Mouse (Mus musculus): ENCODE results near the gene Fhod1.
"Not testable (repeated sequence)": the region's sequence is repeated elsewhere in the genome, so short reads cannot be mapped to it uniquely, and the experiment has no call there.

The Fhod1 gene

DNA sequence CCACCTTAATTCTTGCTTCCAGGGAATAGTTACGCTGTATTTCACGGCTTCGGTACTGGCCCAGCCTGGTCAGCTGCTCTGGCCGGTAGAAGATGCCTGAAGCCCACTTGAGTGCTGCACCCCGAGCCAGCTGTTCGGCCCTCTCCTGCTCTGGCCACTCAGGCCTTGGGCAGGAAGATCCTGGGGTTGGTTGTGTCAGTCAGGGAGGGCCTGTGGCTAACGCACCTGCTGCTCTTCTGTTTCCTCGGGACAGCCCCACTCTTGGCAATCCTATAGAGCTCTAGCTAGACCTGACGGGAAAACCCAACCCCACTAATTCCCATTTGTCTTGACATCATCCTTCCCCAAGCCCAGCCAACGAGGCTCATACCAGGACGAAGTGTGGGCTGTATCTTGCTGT, 52.5 kb downstream of the Fhod1 start:
- DNase-seq (ENCODE audit: low spot score): no peak

DNA sequence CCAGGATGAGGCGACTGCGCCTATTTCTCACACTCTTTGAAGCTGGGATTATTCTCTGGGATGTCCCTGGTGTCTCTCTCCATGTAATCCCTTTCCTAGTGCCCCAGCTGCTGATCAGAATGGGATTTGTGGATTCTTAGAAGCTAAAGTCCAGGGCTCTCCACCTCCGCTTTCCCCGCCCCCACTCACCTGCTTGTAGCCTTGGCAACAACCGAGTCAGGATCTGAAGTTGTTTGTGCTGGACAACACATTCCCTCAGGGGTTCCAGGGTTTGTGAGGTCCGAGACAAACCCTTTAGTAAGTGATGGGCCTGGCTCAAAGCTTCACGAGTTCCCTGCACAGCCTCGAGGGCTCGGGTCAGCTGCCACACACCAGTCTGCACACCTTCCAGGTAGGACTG, 53.0 kb downstream of the Fhod1 start:
- DNase-seq (ENCODE audit: low spot score): no peak

DNA sequence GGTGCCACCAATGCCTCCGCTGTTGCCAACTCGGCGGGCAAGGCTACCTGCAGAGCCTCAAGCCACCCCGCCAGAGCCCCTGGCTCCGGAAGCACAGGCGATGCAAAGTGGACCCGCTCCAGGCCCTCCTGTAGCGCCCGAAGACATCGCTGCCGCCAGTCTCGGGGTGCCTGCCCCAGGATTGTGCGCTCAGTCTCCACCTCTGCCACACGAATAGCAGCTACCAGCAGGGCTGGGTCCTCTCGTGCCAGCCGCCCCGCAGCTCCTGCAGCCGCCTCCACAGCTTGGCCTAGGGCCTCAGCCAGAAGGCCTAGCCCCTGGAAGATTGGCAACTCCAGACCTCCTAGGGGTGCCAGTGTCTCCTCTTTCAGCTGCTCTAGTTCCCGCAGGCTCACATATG, 54.3 kb downstream of the Fhod1 start:
- DNase-seq (ENCODE audit: low spot score): no peak

DNA sequence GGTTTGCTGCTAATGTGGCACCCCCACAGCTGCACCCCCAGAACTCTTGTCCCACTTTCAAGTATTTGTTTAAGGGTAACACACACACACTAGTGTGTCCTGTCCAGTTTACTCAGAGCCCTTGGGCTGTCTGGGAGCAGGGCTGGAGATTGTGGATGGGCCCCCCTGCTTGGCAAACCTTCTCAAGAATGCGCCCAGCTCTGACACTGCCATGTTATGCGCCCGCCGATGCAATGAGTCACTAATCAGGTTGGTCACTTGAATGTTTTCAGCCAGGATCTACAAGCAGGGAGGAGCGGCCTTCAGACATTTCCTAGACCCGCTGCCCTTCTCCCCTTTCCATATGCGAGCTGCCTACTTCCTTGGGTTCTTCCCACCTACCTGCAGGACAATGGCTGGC, 55.3 kb downstream of the Fhod1 start:
- DNase-seq (ENCODE audit: low spot score): no peak

DNA sequence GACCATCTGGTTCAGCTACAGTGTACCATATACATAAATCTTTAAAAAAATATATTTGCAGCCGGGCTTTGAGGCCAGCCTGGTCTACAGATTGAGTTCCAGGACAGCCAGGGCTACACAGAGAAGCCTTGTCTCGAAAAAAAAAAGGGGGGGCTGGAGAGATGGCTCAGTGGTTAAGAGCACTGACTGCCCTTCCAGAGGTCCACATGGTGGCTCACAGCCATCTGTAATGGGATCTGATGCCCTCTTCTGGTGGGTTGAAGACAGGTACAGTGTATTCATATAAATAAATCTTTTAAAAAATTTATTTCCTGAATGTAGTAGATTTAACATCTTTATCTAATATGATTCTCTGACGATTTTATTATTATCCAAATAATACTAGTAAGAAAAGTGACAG, 56.0 kb downstream of the Fhod1 start:
- DNase-seq (ENCODE audit: low spot score): not testable (repeated sequence)

DNA sequence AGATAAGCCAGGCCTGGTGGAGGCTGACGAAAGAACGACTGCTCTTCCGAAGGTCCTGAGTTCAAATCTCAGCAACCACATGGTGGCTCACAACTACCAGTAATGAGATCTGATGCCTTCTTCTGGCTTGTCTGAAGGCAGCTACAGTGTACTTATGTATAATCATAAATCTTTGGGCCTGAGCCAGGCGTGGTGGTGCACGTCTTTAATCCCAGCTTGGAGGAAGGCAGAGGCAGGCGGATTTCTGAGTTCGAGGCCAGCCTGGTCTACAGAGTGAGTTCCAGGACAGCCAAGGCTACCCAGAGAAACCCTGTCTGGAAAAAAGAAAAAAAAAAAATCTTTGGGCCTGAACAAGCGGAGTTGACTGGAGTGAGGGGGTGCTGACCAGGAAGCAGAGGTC, 56.4 kb downstream of the Fhod1 start:
- DNase-seq (ENCODE audit: low spot score): not testable (repeated sequence)

DNA sequence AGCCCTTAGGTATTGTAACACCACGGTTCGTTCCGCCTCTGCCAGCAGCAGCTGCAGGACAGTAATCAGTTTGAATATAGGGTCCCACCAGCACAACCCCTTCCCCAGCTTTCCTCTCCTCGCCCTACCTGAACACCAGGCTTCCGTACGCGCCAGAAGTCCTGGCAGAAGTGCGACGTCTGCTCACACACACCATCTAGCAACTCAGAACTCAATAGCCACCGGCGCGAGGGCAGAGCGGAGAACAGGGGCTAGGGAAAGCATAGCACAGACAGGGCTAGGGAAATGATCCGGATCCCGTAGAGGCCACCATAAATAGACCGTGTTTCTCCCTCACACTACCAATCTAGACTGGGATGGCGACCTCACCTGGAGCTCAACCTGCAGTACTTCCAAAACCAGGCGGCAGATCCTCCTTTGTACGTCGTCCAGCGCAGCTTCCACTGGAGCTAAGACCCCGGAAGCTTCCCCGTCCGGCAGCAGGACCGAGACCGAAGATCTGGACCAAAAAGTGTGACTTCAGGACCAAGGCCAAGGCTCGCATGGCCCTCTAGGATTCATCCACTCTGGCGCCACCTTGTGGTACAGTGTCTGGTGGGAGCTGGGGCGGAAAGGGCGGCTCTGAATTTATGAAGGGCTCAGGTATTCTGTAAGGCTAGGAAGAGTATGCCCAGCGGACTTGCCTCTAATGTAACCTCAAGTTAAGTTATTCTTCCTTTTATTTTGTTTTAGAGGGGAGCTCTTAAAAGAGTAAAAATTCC, 57.0 kb downstream of the Fhod1 start:
- DNase-seq (ENCODE audit: low spot score): peak; percentile 95

DNA sequence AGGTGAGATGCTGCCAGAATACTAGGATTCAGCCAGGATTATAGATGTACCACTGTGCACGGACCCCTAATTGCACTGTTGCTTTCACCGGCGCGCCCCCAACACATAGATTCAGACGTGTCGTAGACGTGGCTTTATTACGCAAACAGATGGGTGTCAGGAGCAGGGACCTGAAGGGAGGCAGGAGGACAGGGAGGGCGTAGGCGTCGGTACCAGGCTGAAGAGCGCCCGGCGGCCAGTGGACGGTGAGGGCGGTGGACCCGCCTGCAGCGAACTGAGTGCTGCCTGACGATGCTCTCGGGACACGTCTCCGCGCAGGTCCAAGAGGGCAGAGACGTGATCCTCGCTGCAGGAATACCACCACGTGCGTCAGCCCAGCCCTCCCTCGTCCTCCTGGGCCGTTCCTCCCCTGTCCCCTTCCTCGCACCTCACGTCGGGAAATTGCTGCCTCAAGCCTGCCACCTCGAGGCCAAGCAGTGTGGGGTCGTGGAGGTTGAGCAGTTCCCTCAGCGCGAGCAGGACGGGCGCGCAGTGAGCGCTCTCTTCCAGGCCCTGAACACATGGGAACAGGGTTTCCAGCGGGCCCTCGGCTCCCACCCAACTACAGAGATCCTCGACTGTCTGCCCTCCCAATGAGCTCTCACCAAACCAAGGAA, 57.8 kb downstream of the Fhod1 start, which contains the start of gene 4931428F04Rik:
Gene 4931428F04Rik (minus strand): TSS at position 60 of the 656 bp plus-strand sequence.
- no peak for DNase-seq (ENCODE audit: low spot score)

DNA sequence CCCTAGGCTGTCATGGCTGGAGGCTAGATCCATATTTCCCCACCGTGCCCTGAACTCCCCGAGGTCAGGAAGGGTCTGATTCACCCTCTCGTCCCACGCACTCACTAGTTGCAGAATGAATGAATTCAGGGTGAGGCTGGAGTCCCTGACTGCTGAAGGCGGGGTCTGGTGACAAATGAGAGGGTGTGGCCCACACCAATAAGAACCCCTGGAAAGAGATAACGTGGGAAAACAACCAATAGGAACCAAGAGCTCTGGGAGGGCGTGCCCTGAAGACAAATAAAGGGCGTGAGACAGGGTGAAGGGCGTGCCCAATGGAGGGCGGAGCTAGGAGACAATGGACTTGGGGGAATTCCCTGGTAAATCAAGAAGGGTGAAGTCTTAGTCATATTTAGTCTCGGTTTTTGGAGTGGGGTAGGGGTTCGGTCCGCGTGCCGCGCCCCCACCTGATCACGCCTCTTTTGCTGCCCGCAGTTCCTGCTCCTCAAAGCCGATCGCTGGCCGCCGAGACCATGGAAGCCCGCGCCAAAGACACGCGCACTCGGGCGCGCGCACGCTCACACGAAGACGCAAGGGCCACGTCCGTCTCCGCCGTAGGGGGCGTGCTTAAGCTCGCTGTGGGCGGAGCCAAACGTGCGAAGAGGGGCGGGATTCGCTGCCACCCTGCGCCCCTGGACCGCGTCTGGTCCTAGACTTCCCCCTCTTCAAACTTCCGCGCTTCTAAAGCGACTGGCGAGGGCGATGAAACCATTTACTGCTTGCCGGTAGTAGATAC, 58.6 kb downstream of the Fhod1 start:
- peak; percentile 98 for DNase-seq (ENCODE audit: low spot score)

DNA sequence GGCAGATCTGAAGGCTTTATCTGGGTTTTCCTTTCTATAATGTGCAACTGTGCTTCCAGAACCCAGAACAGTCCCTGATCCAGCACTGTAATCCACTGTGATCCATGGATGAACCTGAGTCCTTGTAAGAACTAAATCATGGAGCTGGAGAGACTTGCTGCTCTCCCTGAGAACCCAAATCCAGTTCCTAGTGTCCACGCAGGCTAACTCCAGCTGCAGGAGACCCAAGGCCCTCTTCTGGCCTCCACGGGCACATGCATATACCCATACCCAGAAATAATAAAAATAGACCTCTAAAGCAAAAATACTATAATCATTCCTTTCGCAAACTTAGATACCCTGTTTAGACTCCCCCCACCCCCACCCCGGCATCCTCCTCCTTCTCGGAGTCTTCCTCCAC, 59.5 kb downstream of the Fhod1 start:
- no peak for DNase-seq (ENCODE audit: low spot score)

DNA sequence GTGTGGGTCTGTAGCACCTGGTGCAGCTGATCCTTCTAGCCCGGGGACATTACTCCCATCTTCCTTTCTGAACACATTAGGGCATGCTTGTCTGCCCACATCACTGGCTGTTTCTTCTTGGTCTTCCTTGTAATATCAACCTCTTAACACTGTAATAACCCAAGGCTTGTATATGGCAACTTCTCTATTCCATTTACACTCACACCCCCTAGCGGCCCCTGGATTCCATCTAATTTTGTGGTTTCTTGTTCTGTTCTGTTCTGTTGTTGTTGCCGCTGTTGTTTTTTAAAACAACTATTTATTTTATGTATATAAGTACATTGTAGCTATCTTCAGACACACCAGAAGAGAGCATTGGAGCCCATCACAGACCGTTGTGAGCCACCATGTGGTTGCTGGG, 60.8 kb downstream of the Fhod1 start:
- DNase-seq (ENCODE audit: low spot score): no peak

DNA sequence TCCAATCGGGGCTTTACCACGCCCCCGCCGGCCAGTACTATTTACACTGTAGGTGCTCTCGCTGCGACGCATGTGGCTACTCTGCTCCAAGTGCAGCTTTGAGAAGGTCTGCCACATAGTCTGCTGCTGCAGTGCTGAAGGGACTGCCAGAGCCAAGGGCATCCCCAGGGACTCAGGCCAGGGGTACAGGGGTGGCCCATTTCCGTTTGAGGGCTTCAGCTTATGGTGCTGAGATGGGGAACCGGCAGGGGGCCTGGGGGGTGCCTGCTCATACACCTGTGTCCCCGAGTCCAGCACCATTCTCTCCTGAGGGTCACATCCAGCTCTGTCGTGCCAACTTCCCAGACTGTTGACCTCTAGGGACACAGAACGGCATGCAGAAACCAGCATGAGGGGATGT, 62.2 kb downstream of the Fhod1 start:
- no peak for DNase-seq (ENCODE audit: low spot score)

DNA sequence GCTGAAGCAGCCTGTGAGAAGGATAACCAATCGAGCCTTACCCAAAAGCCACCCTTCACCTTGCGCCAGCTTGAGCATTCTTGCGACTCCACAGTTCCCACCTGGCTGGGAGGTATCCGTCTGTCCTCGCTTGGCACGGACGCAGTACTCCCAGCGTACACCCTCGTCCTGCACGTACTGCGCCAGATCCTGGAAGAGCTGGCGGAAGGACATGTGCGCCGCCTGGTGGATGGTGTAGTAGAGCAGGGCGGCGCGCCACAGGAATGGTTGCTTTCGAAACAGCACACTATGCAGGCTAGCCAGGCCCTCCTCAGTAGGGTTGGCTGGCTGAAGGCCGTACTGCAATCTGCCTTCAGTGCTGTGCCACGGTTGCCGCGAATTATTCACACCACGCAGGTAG, 64.7 kb downstream of the Fhod1 start:
- DNase-seq (ENCODE audit: low spot score): no peak

DNA sequence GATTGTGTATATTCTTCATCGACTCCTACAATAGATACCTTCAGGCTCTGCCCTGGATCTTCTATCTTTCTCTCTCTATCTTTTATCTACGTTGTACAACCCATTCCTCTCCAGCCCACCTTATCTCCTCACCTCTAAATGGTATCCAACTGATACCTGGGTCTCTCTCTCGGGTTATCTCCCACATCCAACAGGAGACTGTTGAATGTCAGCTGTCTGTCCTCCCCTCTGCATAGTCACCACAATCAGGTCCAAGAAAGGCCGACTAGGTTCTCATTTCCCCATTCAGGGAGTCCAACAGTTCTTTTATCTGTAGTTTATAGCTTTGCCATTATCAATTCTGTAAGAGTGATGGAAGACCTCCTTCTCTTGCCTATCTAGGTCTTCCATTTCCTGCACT, 65.5 kb downstream of the Fhod1 start:
- no peak for DNase-seq (ENCODE audit: low spot score)

DNA sequence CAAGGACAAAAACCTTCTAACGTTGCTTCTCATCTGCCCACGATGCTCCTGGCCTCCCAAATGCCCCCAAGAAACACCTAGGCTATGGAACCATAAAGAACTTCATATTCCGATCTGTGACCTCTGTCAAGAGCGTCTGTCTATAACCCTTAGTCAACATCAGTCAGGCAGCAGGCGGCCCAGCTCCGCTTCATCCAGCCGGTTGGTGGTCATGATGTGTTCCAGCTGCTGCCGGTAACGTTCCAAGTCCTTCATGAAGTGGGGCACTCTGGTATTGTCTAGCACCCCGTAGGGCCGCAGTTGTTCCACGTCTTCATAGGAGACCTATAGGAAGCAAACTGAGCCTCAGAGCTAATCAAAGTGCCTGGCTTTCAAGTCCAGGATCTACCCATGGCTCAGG, 65.9 kb downstream of the Fhod1 start:
- no peak for DNase-seq (ENCODE audit: low spot score)

DNA sequence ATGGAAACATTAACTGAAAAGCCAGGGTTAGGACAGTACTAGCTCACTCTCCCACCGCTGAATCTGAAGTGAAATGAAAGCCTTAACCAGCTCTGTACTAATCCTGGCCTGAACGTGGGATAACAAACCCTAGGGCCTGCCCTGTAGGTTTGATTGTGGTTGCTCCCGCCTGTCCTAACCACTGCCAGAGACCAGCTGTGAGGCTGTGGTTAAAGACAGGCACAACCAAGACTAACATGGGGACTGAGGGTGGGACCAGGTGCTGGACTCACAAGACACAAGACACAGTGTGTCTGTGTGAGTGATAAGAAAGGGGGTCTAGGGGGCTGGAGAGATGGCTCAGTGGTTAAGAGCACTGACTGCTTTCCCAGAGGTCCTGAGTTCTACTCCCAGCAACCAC, 67.2 kb downstream of the Fhod1 start:
- no peak for DNase-seq (ENCODE audit: low spot score)
